Mouse (Mus musculus) adrenal gland (tissue): Measurements from ENCODE around the gene Nt5c1a.

Experiments used
- intact Hi-C: fragments of 180-260 bp; cut with DNase I; formaldehyde crosslinking; loops from one replicate; pipeline ENCODE4 v1.15.1; 2025

The Nt5c1a gene

GRCm38 (mm10) chr4:123210996-123211395 is 9.7 kb downstream of the Nt5c1a start:
- intact Hi-C loops = no loop called here

DNA sequence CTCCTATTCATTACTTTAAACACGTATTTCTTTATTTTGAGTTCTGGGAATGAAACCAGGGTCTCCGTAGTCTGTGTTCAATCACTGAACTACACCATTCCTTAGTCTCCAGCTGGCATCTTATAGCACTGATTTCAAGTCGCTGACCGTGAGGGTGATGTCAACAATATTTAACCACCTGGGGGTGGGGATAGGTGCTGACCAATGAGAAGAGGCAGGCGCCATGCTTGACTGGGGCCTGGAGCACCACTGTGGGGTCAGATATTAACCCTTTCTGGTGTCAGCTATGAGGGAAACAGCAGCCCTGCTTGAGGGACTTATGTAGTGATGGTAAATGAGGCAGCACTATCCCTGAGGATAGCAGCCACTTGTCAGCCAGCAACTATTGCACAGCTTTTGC is 10.1 kb downstream of the Nt5c1a start:
- intact Hi-C loops = no loop called here

DNA sequence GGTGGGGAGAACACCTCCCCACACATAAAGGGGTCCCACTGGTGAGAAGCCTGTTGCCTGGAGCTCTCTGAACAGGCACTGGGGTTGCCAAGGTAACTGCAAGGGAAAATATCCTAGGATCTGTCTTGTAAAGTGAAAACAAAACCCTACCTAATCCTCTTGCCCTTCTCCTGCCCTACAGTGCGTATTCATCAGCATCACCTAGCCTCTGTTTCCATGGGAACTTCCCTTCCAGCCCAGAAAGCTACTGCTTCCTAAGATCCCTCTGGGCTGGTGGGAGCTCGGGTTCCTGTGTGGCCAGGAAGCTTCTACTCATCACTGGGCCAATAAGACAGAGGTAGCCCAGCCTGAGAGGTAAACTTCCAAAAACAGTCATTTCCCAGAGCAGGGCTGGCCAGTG is 11.0 kb downstream of the Nt5c1a start:
- intact Hi-C loops = no loop called here

GRCm38 (mm10) chr4:123213975-123214374 is 12.7 kb downstream of the Nt5c1a start:
- intact Hi-C loops = no loop called here

- intact Hi-C loops = no loop called here
Observed at GRCm38 (mm10) chr4:123215367-123215766, 14.1 kb downstream of the Nt5c1a start.

DNA sequence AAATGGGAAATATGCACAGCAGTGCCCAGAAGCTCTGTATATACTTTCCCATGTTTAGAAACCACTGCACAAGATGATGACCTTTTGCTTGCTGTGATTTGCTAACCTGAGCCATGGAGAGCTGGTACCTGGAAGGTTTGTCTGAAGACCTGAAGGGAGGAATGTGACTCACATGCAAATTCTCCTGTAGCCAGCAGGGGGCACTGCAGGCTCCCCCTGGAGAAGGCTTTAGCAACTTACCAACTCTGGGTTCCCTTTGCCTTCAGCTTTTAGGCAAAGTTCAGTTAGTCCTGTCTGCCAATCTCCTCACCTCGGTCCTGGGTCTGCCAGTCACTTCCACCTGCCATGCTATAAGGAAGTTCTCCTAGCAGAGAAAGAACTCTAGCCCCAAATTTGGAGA is 15.5 kb downstream of the Nt5c1a start:
- intact Hi-C loops = no loop called here

- intact Hi-C loops = loop anchor here (2.0 kb wide), 2 partner anchors 29 to 35 kb away; no protein-coding TSS in a partner anchor
Observed at GRCm38 (mm10) chr4:123219720-123220357, 18.5 kb downstream of the Nt5c1a start.

- intact Hi-C loops = loop anchor here (2.0 kb wide), 1 partner anchor 28 kb away; no protein-coding TSS in a partner anchor
Observed at GRCm38 (mm10) chr4:123220637-123221036, 19.3 kb downstream of the Nt5c1a start.

GRCm38 (mm10) chr4:123223309-123223708 is 22.0 kb downstream of the Nt5c1a start:
- intact Hi-C loops = no loop called here

- intact Hi-C loops = no loop called here
Observed at GRCm38 (mm10) chr4:123225718-123226403, 24.6 kb downstream of the Nt5c1a start.

GRCm38 (mm10) chr4:123227707-123228106 is 26.4 kb downstream of the Nt5c1a start:
- intact Hi-C loops = no loop called here

DNA sequence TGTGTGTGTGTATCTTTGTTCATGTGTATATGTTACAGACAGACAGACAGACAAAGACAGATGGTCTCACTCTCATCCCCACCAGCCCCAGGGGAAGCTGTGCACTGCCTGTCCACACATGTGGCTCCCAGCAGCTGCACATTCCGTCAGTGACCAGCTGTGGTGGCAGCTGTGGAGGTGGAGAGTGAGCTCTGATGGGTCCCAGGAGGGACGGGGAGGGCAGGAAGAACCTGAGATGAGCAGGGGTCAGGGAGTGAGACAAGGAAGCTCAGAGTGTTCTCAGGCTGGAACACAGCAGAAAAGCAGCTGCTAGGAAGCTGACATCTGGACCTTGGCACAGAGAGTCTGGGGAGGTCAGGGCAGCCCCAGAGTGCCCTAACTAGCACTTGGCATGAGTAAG is 27.0 kb downstream of the Nt5c1a start:
- intact Hi-C loops = no loop called here

- intact Hi-C loops = no loop called here
Observed at GRCm38 (mm10) chr4:123229166-123229565, 27.9 kb downstream of the Nt5c1a start.

DNA sequence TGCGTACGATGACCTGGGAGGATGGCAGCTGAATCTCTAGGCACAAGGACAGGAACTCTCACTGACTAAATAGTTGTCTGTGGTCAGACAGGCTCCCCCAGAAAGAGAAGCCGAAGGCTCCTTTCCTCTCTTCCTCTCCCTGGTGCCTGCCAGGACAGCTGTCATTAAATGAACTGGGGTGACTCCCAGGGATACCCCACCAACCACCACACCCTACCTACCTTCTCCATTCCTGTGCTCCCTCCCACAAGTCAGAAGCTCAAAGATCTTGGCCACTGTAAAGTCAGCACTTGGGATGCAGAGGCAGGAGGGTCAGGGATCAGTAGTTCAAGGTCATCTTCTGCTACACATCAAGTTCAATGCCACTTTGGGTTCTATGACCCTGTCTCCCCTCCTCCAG is 31.5 kb downstream of the Nt5c1a start:
- intact Hi-C loops = no loop called here

DNA sequence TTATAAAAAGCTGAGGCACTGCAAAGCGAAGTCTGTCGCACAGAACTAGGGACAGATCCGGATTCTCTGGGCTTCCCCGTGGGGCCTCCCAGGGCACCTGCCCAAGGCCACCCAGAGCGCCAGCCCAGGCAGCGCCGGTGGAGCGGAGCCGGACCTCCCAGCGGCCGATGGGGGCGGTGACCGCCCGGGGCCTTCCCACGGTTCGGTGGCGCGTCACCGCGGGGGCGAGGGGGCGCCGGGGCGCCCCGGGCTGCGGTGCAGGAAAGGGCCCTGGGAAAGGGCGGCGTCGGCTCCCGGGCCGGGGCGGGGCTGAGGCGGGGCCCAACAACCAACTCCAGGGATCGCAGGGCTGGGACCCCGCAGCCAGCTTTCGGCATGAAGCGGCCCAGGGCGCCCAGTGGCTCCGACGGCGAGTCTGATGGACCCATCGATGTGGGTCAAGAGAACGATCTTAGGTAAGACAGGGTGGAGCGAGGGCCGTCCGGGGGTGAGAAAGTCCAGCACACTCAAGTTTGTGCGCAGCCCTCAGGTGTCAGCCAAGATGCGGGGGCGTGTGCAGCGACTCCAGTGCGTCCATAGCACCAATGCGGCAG is 32.3 kb downstream of the Nt5c1a start, which contains the start of gene Heyl:
Gene Heyl (plus strand): TSS at position 65 of the 593 bp plus-strand sequence.
- intact Hi-C loops = no loop called here

DNA sequence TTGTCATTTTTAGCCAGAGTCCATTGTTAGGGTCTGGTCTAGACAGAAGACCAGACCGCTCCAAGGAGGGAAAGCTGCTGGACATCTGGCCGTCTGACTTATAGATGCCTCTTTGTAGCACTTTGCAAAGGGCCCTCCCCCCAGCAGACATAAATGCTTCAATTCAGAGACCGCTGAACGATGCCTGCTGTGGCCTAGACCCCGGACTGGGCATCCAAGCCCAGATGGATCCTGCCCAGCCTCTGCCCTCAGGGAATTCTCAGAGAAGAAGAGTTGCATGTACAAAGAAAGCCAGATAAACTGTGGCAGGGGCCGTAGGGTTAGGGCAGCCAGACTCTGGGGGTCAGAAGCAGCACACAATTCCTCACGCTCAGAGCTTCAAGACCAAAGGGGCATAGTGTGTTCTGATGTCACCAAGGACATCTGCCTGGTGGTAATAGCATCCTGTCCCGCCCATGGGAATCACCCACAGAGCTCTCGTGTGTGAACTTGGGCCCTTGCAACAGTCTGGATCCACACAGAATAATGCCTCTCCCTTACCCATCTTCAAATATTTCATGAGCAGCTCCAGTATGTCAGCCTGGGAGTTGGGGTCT is 34.6 kb downstream of the Nt5c1a start:
- intact Hi-C loops = no loop called here

- intact Hi-C loops = no loop called here
Observed at GRCm38 (mm10) chr4:123236431-123237031, 35.2 kb downstream of the Nt5c1a start.

DNA sequence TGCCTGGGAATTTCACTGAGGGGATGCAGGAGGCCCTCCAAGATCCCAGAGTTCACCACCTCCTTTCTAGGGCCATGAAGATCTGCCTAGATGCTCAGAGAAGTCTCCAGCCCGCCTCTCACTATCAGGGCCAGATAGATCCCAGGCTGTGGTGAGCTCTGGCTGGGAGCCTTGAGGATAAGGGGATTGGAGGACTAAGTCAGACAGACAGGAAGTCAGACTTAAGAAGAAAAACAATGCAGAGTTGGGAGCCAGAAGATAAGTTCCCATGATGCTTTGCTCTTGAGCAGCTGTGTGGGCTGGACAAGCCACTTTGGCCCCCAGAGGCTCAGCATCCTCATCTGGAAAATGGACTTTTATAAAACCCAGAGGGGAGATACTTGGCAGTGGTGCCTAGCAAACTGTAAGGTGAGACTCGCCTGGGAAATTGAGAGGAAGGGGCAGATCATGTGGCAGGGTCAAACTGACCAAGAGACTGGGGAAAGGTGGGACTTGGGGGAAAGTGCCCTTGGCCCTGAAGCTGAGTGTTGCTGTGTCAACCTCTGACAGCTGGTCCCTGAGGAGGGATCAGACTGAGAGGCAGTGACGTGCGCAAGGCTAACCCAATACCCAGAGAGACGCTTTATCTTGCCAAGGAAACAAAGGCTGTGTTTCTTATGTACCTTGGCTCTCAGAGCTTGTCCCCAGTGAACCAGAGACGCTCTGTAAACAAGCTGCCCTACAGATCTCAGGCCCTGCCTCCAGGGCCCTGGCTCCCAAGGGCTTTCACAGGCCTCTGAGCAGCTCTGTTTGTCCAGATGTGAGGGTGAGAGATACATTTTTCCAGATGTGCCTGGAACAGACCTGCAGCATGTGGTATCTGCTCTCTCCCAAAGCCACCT is 36.3 kb downstream of the Nt5c1a start:
- intact Hi-C loops = no loop called here

GRCm38 (mm10) chr4:123239361-123240203 is 38.3 kb downstream of the Nt5c1a start:
- intact Hi-C loops = no loop called here

DNA sequence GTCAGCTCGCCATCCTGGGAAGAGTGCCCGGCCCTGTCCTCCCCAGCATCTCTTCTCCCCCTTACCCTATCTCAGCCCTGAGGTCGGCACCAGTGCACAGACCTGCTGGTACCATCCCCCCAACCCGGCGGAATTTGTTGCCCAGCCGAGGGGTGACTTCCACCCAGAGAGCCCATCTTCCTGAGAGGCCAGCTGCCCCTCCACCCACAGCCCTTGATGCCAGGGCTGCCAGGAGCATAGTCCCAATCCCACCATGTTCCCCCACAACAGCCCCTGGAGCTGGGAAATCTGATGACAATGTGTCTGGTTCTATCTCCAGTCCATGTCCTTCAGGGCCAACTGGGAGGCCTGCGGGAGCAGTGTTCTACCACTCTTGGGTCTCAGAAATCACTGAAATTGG is 44.9 kb downstream of the Nt5c1a start:
- intact Hi-C loops = no loop called here
